14 mouse cellular contexts compared by ENCODE assay signal in genomic region chr11:96711268-96711667, GRCm38 (mm10).
A peak's percentile ranks its signal among the peaks of the same experiment; 100 is the strongest.
DNase-seq lines count a peak whose midpoint lies in the region; ATAC-seq and TF ChIP-seq lines count a peak whose summit lies in the region.
"Had no signal": no experiment of that assay in that cellular context is flagged by ENCODE, and none has a peak within 500 bp of the region (broad histone marks: within the 10 kb centered on the region; RNA-seq: fewer than 3 reads in every experiment).

No protein-coding gene starts in this region.

- no peak for TF ChIP-seq EP300 in lung, postnatal 0 days (IDR thresholded peaks at IDR 0.05)
- no peak for TF ChIP-seq EP300 in stomach, postnatal 0 days (optimal IDR thresholded peaks at IDR 0.05)

- no peak for ATAC-seq in kidney, embryonic 16.5 days (ENCODE audit: low FRiP score, low TSS enrichment)
- ATAC-seq in lung, postnatal 0 days: no peak
- ATAC-seq in stomach, postnatal 0 days (ENCODE audit: low FRiP score, low TSS enrichment): no peak
- ATAC-seq in megakaryocyte-erythroid progenitor cell, adult 5-6 weeks (replicated peaks; ENCODE audit: low FRiP score, low TSS enrichment, poor library complexity, severe bottlenecking): no peak

- DNase-seq in embryo, embryonic 11 days: peak; percentile 41
- DNase-seq in embryo, embryonic 10.5 days (ENCODE audit: low spot score): no peak
- DNase-seq in kidney, adult 11 months: peak; percentile 15
- no peak for DNase-seq in lung, postnatal 0 days (ENCODE audit: low spot score)
- no peak for DNase-seq in lung, adult 2 months
- no peak for DNase-seq in stomach, postnatal 0 days (ENCODE audit: low spot score)
- DNase-seq: cerebellum, postnatal 10 days; lung, postnatal 10 days; right cerebral cortex, adult 18-20 months; thymus, postnatal 25 days had no signal

- no peak overlapping the region for H3K4me3 ChIP-seq in kidney, embryonic 16.5 days (ENCODE audit: low read length)
- H3K4me3 ChIP-seq in lung, postnatal 0 days (ENCODE audit: low read depth, low read length): no peak overlapping the region
- no peak overlapping the region for H3K4me3 ChIP-seq in lung, adult 2 months (replicated peaks; ENCODE audit: extremely low read depth, low read depth, low read length)
- no peak overlapping the region for H3K4me3 ChIP-seq in stomach, postnatal 0 days (ENCODE audit: low read depth, low read length)
- H3K4me3 ChIP-seq: erythroblast, embryonic 14.5 days; limb, embryonic 15.5 days had no signal

- peaks cover 16% of the 10 kb centered on the region; the same call in 1 of the 2 replicates for H3K4me1 ChIP-seq in kidney, embryonic 16.5 days (ENCODE audit: insufficient read depth, low read length)
- H3K4me1 ChIP-seq in lung, postnatal 0 days (ENCODE audit: insufficient read depth, low read depth, low read length): no peaks in the 10 kb centered on the region
- H3K4me1 ChIP-seq in lung, adult 2 months (ENCODE audit: control insufficient read depth, insufficient read depth, low read length): no peaks in the 10 kb centered on the region
- no peaks in the 10 kb centered on the region for H3K4me1 ChIP-seq in stomach, postnatal 0 days (replicated peaks; ENCODE audit: control insufficient read depth, insufficient read depth)

- no peaks in the 10 kb centered on the region for H3K9me3 ChIP-seq in kidney, embryonic 16.5 days (ENCODE audit: low read length)
- H3K9me3 ChIP-seq in lung, postnatal 0 days (ENCODE audit: low read length): no peaks in the 10 kb centered on the region
- H3K9me3 ChIP-seq in stomach, postnatal 0 days (ENCODE audit: control insufficient read depth, low read length): no peaks in the 10 kb centered on the region
- H3K9me3 ChIP-seq: limb, embryonic 15.5 days had no signal

- H3K27ac ChIP-seq in kidney, embryonic 16.5 days (ENCODE audit: low read length): no peak overlapping the region
- H3K27ac ChIP-seq in lung, postnatal 0 days (ENCODE audit: low read length): no peak overlapping the region
- H3K27ac ChIP-seq in stomach, postnatal 0 days (replicated peaks): no peak overlapping the region
- H3K27ac ChIP-seq: limb, embryonic 15.5 days had no signal

- H3K9ac ChIP-seq in kidney, embryonic 16.5 days (replicated peaks; ENCODE audit: low read length): no peak overlapping the region
- no peak overlapping the region for H3K9ac ChIP-seq in lung, postnatal 0 days (replicated peaks; ENCODE audit: low read depth)
- no peak overlapping the region for H3K9ac ChIP-seq in stomach, postnatal 0 days (ENCODE audit: low read length)
- H3K9ac ChIP-seq: limb, embryonic 15.5 days had no signal

- peaks cover 8% of the 10 kb centered on the region; the same call in 1 of the 2 replicates for H3K27me3 ChIP-seq in kidney, embryonic 16.5 days (ENCODE audit: insufficient read depth, low read length)
- no peaks in the 10 kb centered on the region for H3K27me3 ChIP-seq in lung, postnatal 0 days (replicated peaks; ENCODE audit: insufficient read depth, low read length)
- no peaks in the 10 kb centered on the region for H3K27me3 ChIP-seq in stomach, postnatal 0 days (ENCODE audit: control insufficient read depth, insufficient read depth, low read length)

- no peak overlapping the region for H3K4me2 ChIP-seq in kidney, embryonic 16.5 days (replicated peaks; ENCODE audit: low read depth, low read length)
- H3K4me2 ChIP-seq in lung, postnatal 0 days (replicated peaks; ENCODE audit: low read depth, low read length): no peak overlapping the region
- no peak overlapping the region for H3K4me2 ChIP-seq in stomach, postnatal 0 days (replicated peaks; ENCODE audit: low read depth)
- H3K4me2 ChIP-seq: limb, embryonic 15.5 days had no signal

- no peak for TF ChIP-seq POLR2A in lung, adult 2 months (IDR thresholded peaks at IDR 0.05; ENCODE audit: borderline replicate concordance, extremely low read depth, low read depth, low read length)

- WGBS in kidney, embryonic 16.5 days: 48% methylated on average over 5 of the region's 5 CpGs
- WGBS in lung, postnatal 0 days: 58% methylated on average over 5 of the region's 5 CpGs
- 69% methylated on average over 5 of the region's 5 CpGs for WGBS in lung, adult 2 months
- 69% methylated on average over 5 of the region's 5 CpGs for WGBS in stomach, postnatal 0 days

- no peaks in the 10 kb centered on the region for H3K36me3 ChIP-seq in kidney, embryonic 16.5 days (ENCODE audit: insufficient read depth, low read length)
- H3K36me3 ChIP-seq in lung, postnatal 0 days (ENCODE audit: insufficient read depth, low read length): no peaks in the 10 kb centered on the region
- no peaks in the 10 kb centered on the region for H3K36me3 ChIP-seq in stomach, postnatal 0 days (ENCODE audit: control insufficient read depth, insufficient read depth, low read length)
- H3K36me3 ChIP-seq: limb, embryonic 15.5 days had no signal

- peak; percentile 32 for TF ChIP-seq CTCF in lung, postnatal 0 days (IDR thresholded peaks at IDR 0.05)
- no peak for TF ChIP-seq CTCF in lung, adult 2 months (IDR thresholded peaks at IDR 0.05; ENCODE audit: insufficient read depth, low read length)
- peak; percentile 52 for TF ChIP-seq CTCF in stomach, postnatal 0 days (IDR thresholded peaks at IDR 0.05; ENCODE audit: low read depth)

Comparison
In these comparisons a context has a peak if more than half of its experiments do, and no peak if none do; other contexts are left out.
1. DNase-seq: peak in embryo, embryonic 11 days (single experiment) and kidney, adult 11 months (single experiment); none in embryo, embryonic 10.5 days (single experiment), lung, postnatal 0 days (single experiment), lung, adult 2 months (single experiment) and stomach, postnatal 0 days (single experiment).